9 mouse cellular contexts compared by ENCODE assay signal in the genomic region with DNA sequence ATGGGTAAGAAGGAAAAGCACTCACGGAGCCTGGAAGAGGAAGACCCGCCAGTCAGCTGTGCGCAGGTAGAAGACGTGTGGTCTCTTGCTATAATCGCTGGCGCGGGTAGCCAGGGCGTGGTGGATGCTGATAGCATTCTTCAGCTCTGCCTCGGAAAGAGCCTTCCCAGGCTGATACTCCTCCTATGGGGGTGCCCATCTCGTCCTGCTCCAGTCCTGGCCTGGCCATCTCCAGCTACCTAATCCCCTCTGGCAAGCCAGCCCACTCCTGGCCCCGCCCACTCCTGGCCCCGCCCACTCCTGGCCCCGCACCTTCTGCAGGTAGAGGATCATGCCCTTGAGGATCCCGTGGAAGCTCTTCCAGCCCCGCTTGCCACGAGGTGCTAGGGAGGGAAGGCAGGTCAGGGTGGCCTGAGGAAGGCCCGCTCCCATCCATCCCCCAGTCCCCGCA. TPM values are rescaled to one million over a fixed set of nuclear protein-coding genes. Genes with fewer than 3 reads are reported as not detected.
DNase-seq lines count a peak whose midpoint lies in the region; ATAC-seq and TF ChIP-seq lines count a peak whose summit lies in the region.
"Had no signal": no experiment of that assay in that cellular context is flagged by ENCODE, and none has a peak within 500 bp of the region (broad histone marks: within the 10 kb centered on the region; RNA-seq: fewer than 3 reads in every experiment).

No protein-coding gene starts in this region.

- peaks cover 28% of the 10 kb centered on the region for H3K36me3 ChIP-seq in kidney, embryonic 15.5 days
- H3K36me3 ChIP-seq in E14TG2a.4 (ENCODE audit: insufficient read depth, low read length) (peaks cover 24% of the 10 kb centered on the region), G1E (replicated peaks) (peaks cover 48% of the 10 kb centered on the region)
- H3K36me3 ChIP-seq in stomach, embryonic 16.5 days (ENCODE audit: control insufficient read depth, insufficient read depth, low read length): peaks cover 12% of the 10 kb centered on the region; the same call in 1 of the 2 replicates

- H3K4me1 ChIP-seq in kidney, embryonic 15.5 days: peaks cover 34% of the 10 kb centered on the region
- peaks cover 55% of the 10 kb centered on the region for H3K4me1 ChIP-seq in E14TG2a.4 (replicated peaks; ENCODE audit: low read depth, low read length)
- H3K4me1 ChIP-seq in G1E (ENCODE audit: insufficient read depth, low read depth, low read length): peaks cover 72% of the 10 kb centered on the region
- H3K4me1 ChIP-seq in stomach, embryonic 16.5 days (ENCODE audit: control insufficient read depth, insufficient read depth, low read length): peaks cover 36% of the 10 kb centered on the region

- TF ChIP-seq CTCF in E14TG2a.4 (conservative IDR thresholded peaks at IDR 0.05; ENCODE audit: low read length): no peak
- no peak for TF ChIP-seq CTCF in G1E (IDR thresholded peaks at IDR 0.05; ENCODE audit: low read depth, low read length)

- WGBS in kidney, embryonic 15.5 days: 14% methylated on average over 18 of the region's 18 CpGs
- 21% methylated on average over 18 of the region's 18 CpGs for WGBS in stomach, embryonic 16.5 days

- ATAC-seq in kidney, embryonic 15.5 days (replicated peaks; ENCODE audit: low FRiP score): no peak; the same call in 1 of the 2 replicates
- no peak for ATAC-seq in G1E (ENCODE audit: extremely low read depth, insufficient number of reproducible peaks, low FRiP score, poor library complexity, severe bottlenecking)
- no peak for ATAC-seq in stomach, embryonic 16.5 days (ENCODE audit: insufficient read depth, low FRiP score)

- H3K9ac ChIP-seq in kidney, embryonic 15.5 days: no peak overlapping the region
- peak overlapping the region; percentile 22; the same call in 1 of the 2 replicates for H3K9ac ChIP-seq in stomach, embryonic 16.5 days (ENCODE audit: low read length)
- H3K9ac ChIP-seq: limb, embryonic 15.5 days had no signal

- no peak for DNase-seq in kidney, postnatal 14 days
- peak; percentile 2 for DNase-seq in G1E (ENCODE audit: low spot score)
- peak; percentile 20 to 68 for DNase-seq in kidney, postnatal 36 days
- no peak for DNase-seq in adrenal gland, adult 8-10 months
- DNase-seq in urinary bladder, postnatal 10 days (ENCODE audit: low spot score): no peak

- H3K27me3 ChIP-seq in kidney, embryonic 15.5 days: peaks cover 81% of the 10 kb centered on the region
- H3K27me3 ChIP-seq in E14TG2a.4 (ENCODE audit: insufficient read depth, low read length) (peaks cover 92% of the 10 kb centered on the region), G1E (ENCODE audit: insufficient read depth, low read length) (peaks cover 22% of the 10 kb centered on the region)
- peaks cover 30% of the 10 kb centered on the region for H3K27me3 ChIP-seq in stomach, embryonic 16.5 days (ENCODE audit: control insufficient read depth, insufficient read depth, low read length)

- 0 out of 2 replicates have a peak overlapping the region, but pooled peaks have one; percentile 10 for H3K4me2 ChIP-seq in kidney, embryonic 15.5 days
- peak overlapping the region; percentile 61 for H3K4me2 ChIP-seq in stomach, embryonic 16.5 days (ENCODE audit: low read depth, low read length)
- H3K4me2 ChIP-seq: limb, embryonic 15.5 days had no signal

- no peak overlapping the region for H3K4me3 ChIP-seq in kidney, embryonic 15.5 days (replicated peaks)
- H3K4me3 ChIP-seq in E14TG2a.4 (replicated peaks; ENCODE audit: low read length): peak overlapping the region; percentile 69
- peak overlapping the region; percentile 56; the same call in 1 of the 2 replicates for H3K4me3 ChIP-seq in G1E (ENCODE audit: low read depth, low read length)
- no peak overlapping the region; the same call in 1 of the 2 replicates for H3K4me3 ChIP-seq in stomach, embryonic 16.5 days (replicated peaks; ENCODE audit: low read length)
- H3K4me3 ChIP-seq: limb, embryonic 15.5 days had no signal

- H3K27ac ChIP-seq in kidney, embryonic 15.5 days: no peak overlapping the region
- H3K27ac ChIP-seq in stomach, embryonic 16.5 days (ENCODE audit: low read length): peak overlapping the region; percentile 85; the same call in 1 of the 2 replicates
- H3K27ac ChIP-seq: limb, embryonic 15.5 days had no signal

- H3K9me3 ChIP-seq in kidney, embryonic 15.5 days (replicated peaks): no peaks in the 10 kb centered on the region
- H3K9me3 ChIP-seq in E14TG2a.4 (ENCODE audit: low read length) (no peaks in the 10 kb centered on the region), G1E (replicated peaks) (peaks cover 11% of the 10 kb centered on the region)
- no peaks in the 10 kb centered on the region for H3K9me3 ChIP-seq in stomach, embryonic 16.5 days (replicated peaks; ENCODE audit: control insufficient read depth, low read length)
- H3K9me3 ChIP-seq: limb, embryonic 15.5 days had no signal

RNA-seq across cellular contexts. Expression of gene Nfkb2, which starts 10.1 kb away (rescaled TPM):
- polyA plus RNA-seq in kidney, embryonic 15.5 days (2015; fragmentation: Nextera tagmentation; extraction: Ambion mirVana): 8.3 and 9.8 TPM in 2 replicates
- total RNA-seq in G1E (2014; fragmentation: Nextera tagmentation) (11.3 and 12.6 TPM in 2 replicates), G1E (2017) (9.7 and 12.5 TPM in 2 replicates)
- 40.4 and 40.8 TPM in 2 replicates for polyA plus RNA-seq in G1E (2012)
- 10.2 and 10.4 TPM in 2 replicates for polyA plus RNA-seq in stomach, embryonic 16.5 days (2015; fragmentation: Nextera tagmentation; extraction: Ambion mirVana)
- total RNA-seq in adrenal gland, adult 8-10 months (2022): 10 to 100 TPM; 35.6 to 40.1 (median 37.3) TPM

RNA-seq across cellular contexts. Expression of gene Psd, which starts 12.8 kb away (rescaled TPM):
- polyA plus RNA-seq in kidney, embryonic 15.5 days (2015; fragmentation: Nextera tagmentation; extraction: Ambion mirVana): 3.9 and 7.2 TPM in 2 replicates
- total RNA-seq in G1E (2014; fragmentation: Nextera tagmentation) (1.6 TPM in 1 of 2 replicates, not detected in the other), G1E (2017) (0.23 and 1.1 TPM in 2 replicates)
- 0.41 and 0.74 TPM in 2 replicates for polyA plus RNA-seq in G1E (2012)
- polyA plus RNA-seq in stomach, embryonic 16.5 days (2015; fragmentation: Nextera tagmentation; extraction: Ambion mirVana): 22.1 and 23.0 TPM in 2 replicates
- 10 to 100 TPM in 3 of 4 experiments, 1 to 10 TPM in 1; 7.9 to 14.9 (median 13.1) TPM for total RNA-seq in adrenal gland, adult 8-10 months (2022)

RNA-seq across cellular contexts. Expression of gene Fbxl15, which starts 13.8 kb away (rescaled TPM):
- polyA plus RNA-seq in kidney, embryonic 15.5 days (2015; fragmentation: Nextera tagmentation; extraction: Ambion mirVana): 18.2 and 20.1 TPM in 2 replicates
- 2.0 and 2.2 TPM in 2 replicates for total RNA-seq in G1E (2014; fragmentation: Nextera tagmentation)
- 2.5 and 3.8 TPM in 2 replicates for total RNA-seq in G1E (2017)
- polyA plus RNA-seq in G1E (2012): 15.2 and 16.5 TPM in 2 replicates
- polyA plus RNA-seq in stomach, embryonic 16.5 days (2015; fragmentation: Nextera tagmentation; extraction: Ambion mirVana): 14.1 and 16.0 TPM in 2 replicates
- 10 to 100 TPM; 11.9 to 16.2 (median 13.2) TPM for total RNA-seq in adrenal gland, adult 8-10 months (2022)

RNA-seq across cellular contexts. Expression of gene Cuedc2, which starts 24.3 kb away (rescaled TPM):
- polyA plus RNA-seq in kidney, embryonic 15.5 days (2015; fragmentation: Nextera tagmentation; extraction: Ambion mirVana): 158 and 177 TPM in 2 replicates
- total RNA-seq in G1E (2014; fragmentation: Nextera tagmentation) (39.2 and 73.6 TPM in 2 replicates), G1E (2017) (142 and 148 TPM in 2 replicates)
- polyA plus RNA-seq in G1E (2012): 124 and 147 TPM in 2 replicates
- polyA plus RNA-seq in stomach, embryonic 16.5 days (2015; fragmentation: Nextera tagmentation; extraction: Ambion mirVana): 131 and 133 TPM in 2 replicates
- total RNA-seq in adrenal gland, adult 8-10 months (2022): 100 to 1,000 TPM in 2 of 4 experiments, 10 to 100 TPM in 2; 77.2 to 109 (median 89.6) TPM

RNA-seq across cellular contexts. Expression of gene Mfsd13a, which starts 26.7 kb away (rescaled TPM):
- 12.5 and 15.0 TPM in 2 replicates for polyA plus RNA-seq in kidney, embryonic 15.5 days (2015; fragmentation: Nextera tagmentation; extraction: Ambion mirVana)
- total RNA-seq in G1E (2014; fragmentation: Nextera tagmentation) (not detected in 2 replicates), G1E (2017) (not detected in 2 replicates)
- 0.08 and 0.20 TPM in 2 replicates for polyA plus RNA-seq in G1E (2012)
- 13.8 and 16.8 TPM in 2 replicates for polyA plus RNA-seq in stomach, embryonic 16.5 days (2015; fragmentation: Nextera tagmentation; extraction: Ambion mirVana)
- total RNA-seq in adrenal gland, adult 8-10 months (2022): 10 to 100 TPM; 11.7 to 21.1 (median 16.6) TPM

Comparison
In these comparisons a context has a peak if more than half of its experiments do, and no peak if none do; other contexts are left out.
1. DNase-seq: peak in G1E (single experiment) and kidney, postnatal 36 days (2 of 2); none in kidney, postnatal 14 days (single experiment), adrenal gland, adult 8-10 months (single experiment) and urinary bladder, postnatal 10 days (single experiment).
2. H3K4me3 ChIP-seq: peak in E14TG2a.4 (single experiment) and G1E (single experiment); none in kidney, embryonic 15.5 days (single experiment) and stomach, embryonic 16.5 days (single experiment).